22 mouse cellular contexts compared by ENCODE assay signal in genomic region chr17:33804745-33805144, GRCm38 (mm10). TPM values are rescaled to one million over a fixed set of nuclear protein-coding genes. Genes with fewer than 3 reads are reported as not detected.
DNase-seq lines count a peak whose midpoint lies in the region; ATAC-seq and TF ChIP-seq lines count a peak whose summit lies in the region.
"Had no signal": no experiment of that assay in that cellular context is flagged by ENCODE, and none has a peak within 500 bp of the region (broad histone marks: within the 10 kb centered on the region; RNA-seq: fewer than 3 reads in every experiment).

No protein-coding gene starts in this region.

- intact Hi-C loops in heart, postnatal 25 days (cut with DNase I): loop anchor here (5.0 to 10.0 kb wide), 2 partner anchors 250 to 367 kb away; partner anchors contain the start of gene Myo1f

- DNase-seq in heart, postnatal 25 days (ENCODE audit: low spot score): no peak
- no peak for DNase-seq in ES-E14 (ENCODE audit: low read depth, low spot score)
- DNase-seq in lung, postnatal 36 days: peak; percentile 74
- no peak for DNase-seq in forebrain, embryonic 14.5 days (ENCODE audit: low spot score)
- no peak for DNase-seq in kidney, postnatal 10 days
- DNase-seq: adrenal gland, adult 2 months; B cell, adult 2 months; cerebellum, adult 2 months; gastrocnemius, adult 2 months; kidney, adult 2 months; left cerebral cortex, postnatal 4 days; thymus, adult 2 months; thymus, postnatal 4 days had no signal

- no peak overlapping the region for H3K4me3 ChIP-seq in heart, embryonic 16.5 days (ENCODE audit: low read length)
- H3K4me3 ChIP-seq in ES-E14 (ENCODE audit: insufficient read depth in 1 of 2, low read depth in 1 of 2, low read length in 2 of 2, poor library complexity in 1 of 2, severe bottlenecking in 1 of 2): no peak overlapping the region; a peak in 1 of 4 replicates
- no peak overlapping the region for H3K4me3 ChIP-seq in lung, embryonic 15.5 days
- no peak overlapping the region for H3K4me3 ChIP-seq in forebrain, embryonic 14.5 days (ENCODE audit: low read depth, low read length)
- H3K4me3 ChIP-seq: forebrain, embryonic 13.5 days; gastrocnemius, adult 2 months; heart, embryonic 13.5 days; hindbrain, embryonic 13.5 days; limb, embryonic 15.5 days; midbrain, embryonic 12.5 days had no signal

- H3K4me2 ChIP-seq in heart, embryonic 16.5 days (ENCODE audit: low read depth, low read length): no peak overlapping the region
- H3K4me2 ChIP-seq in lung, embryonic 15.5 days: no peak overlapping the region
- H3K4me2 ChIP-seq in forebrain, embryonic 14.5 days (ENCODE audit: low read length): no peak overlapping the region
- H3K4me2 ChIP-seq: forebrain, embryonic 13.5 days; heart, embryonic 13.5 days; hindbrain, embryonic 13.5 days; limb, embryonic 15.5 days; midbrain, embryonic 12.5 days had no signal

- peaks cover 4% of the 10 kb centered on the region for H3K4me1 ChIP-seq in heart, embryonic 16.5 days (ENCODE audit: control insufficient read depth, insufficient read depth, low read length)
- peaks cover 2 to 11% of the 10 kb centered on the region in 2 experiments; a peak in 3 of 4 replicates for H3K4me1 ChIP-seq in ES-E14 (ENCODE audit: control insufficient read depth in 2 of 2, insufficient read depth in 2 of 2, low read length in 2 of 2, poor library complexity in 1 of 2)
- peaks cover 6% of the 10 kb centered on the region; the same call in 1 of the 2 replicates for H3K4me1 ChIP-seq in lung, embryonic 15.5 days
- H3K4me1 ChIP-seq in forebrain, embryonic 14.5 days (ENCODE audit: control insufficient read depth, insufficient read depth, low read length): no peaks in the 10 kb centered on the region
- H3K4me1 ChIP-seq: forebrain, embryonic 13.5 days; hindbrain, embryonic 13.5 days; limb, embryonic 15.5 days; midbrain, embryonic 12.5 days had no signal

- ATAC-seq in heart, embryonic 16.5 days (replicated peaks; ENCODE audit: extremely low read depth, insufficient read depth, low FRiP score): peak; percentile 63
- 0 out of 2 replicates have a peak, but pooled peaks have one; percentile 42 for ATAC-seq in lung, embryonic 15.5 days (ENCODE audit: borderline replicate concordance, extremely low read depth, low FRiP score, low TSS enrichment)
- no peak for ATAC-seq in forebrain, embryonic 14.5 days
- ATAC-seq: forebrain, embryonic 13.5 days had no signal

- WGBS in heart, embryonic 16.5 days: 29% methylated on average over 1 of the region's 1 CpGs
- 41% methylated on average over 1 of the region's 1 CpGs for WGBS in lung, embryonic 15.5 days
- WGBS in forebrain, embryonic 14.5 days: 38% methylated on average over 1 of the region's 1 CpGs

- H3K27me3 ChIP-seq in heart, embryonic 16.5 days (ENCODE audit: control insufficient read depth, insufficient read depth, low read length): peaks cover 30% of the 10 kb centered on the region
- H3K27me3 ChIP-seq in lung, embryonic 15.5 days: no peaks in the 10 kb centered on the region
- no peaks in the 10 kb centered on the region for H3K27me3 ChIP-seq in forebrain, embryonic 14.5 days (replicated peaks; ENCODE audit: control insufficient read depth, insufficient read depth, low read length)
- H3K27me3 ChIP-seq: limb, embryonic 15.5 days had no signal

- H3K36me3 ChIP-seq in heart, embryonic 16.5 days (ENCODE audit: control insufficient read depth, insufficient read depth): no peaks in the 10 kb centered on the region
- no peaks in the 10 kb centered on the region for H3K36me3 ChIP-seq in ES-E14 (ENCODE audit: control insufficient read depth, insufficient read depth, low read length, poor library complexity, severe bottlenecking)
- H3K36me3 ChIP-seq in lung, embryonic 15.5 days: no peaks in the 10 kb centered on the region
- no peaks in the 10 kb centered on the region for H3K36me3 ChIP-seq in forebrain, embryonic 14.5 days (ENCODE audit: control insufficient read depth, insufficient read depth, low read length)
- H3K36me3 ChIP-seq: heart, embryonic 13.5 days; hindbrain, embryonic 13.5 days; limb, embryonic 15.5 days; midbrain, embryonic 12.5 days had no signal

- H3K9ac ChIP-seq in heart, embryonic 16.5 days (ENCODE audit: low read length): no peak overlapping the region
- peak overlapping the region; percentile 42; the same call in 1 of the 2 replicates for H3K9ac ChIP-seq in ES-E14 (ENCODE audit: insufficient read depth, low read depth, low read length, poor library complexity, severe bottlenecking)
- no peak overlapping the region for H3K9ac ChIP-seq in lung, embryonic 15.5 days
- no peak overlapping the region for H3K9ac ChIP-seq in forebrain, embryonic 14.5 days (ENCODE audit: low read length)
- H3K9ac ChIP-seq: forebrain, embryonic 13.5 days; heart, embryonic 13.5 days; hindbrain, embryonic 13.5 days; limb, embryonic 15.5 days; midbrain, embryonic 12.5 days had no signal

- no peaks in the 10 kb centered on the region for H3K9me3 ChIP-seq in heart, embryonic 16.5 days (replicated peaks; ENCODE audit: control insufficient read depth, low read length)
- H3K9me3 ChIP-seq in ES-E14 (ENCODE audit: control insufficient read depth, insufficient read depth, low read depth, low read length): no peaks in the 10 kb centered on the region
- no peaks in the 10 kb centered on the region for H3K9me3 ChIP-seq in lung, embryonic 15.5 days
- no peaks in the 10 kb centered on the region for H3K9me3 ChIP-seq in forebrain, embryonic 14.5 days (replicated peaks; ENCODE audit: control insufficient read depth, low read length)
- H3K9me3 ChIP-seq: forebrain, embryonic 13.5 days; heart, embryonic 13.5 days; hindbrain, embryonic 13.5 days; limb, embryonic 15.5 days; midbrain, embryonic 12.5 days had no signal

- H3K27ac ChIP-seq in heart, embryonic 16.5 days (ENCODE audit: low read length): no peak overlapping the region
- H3K27ac ChIP-seq in ES-E14 (ENCODE audit: insufficient read depth, low read depth, low read length, poor library complexity, severe bottlenecking): peak overlapping the region; percentile 86
- H3K27ac ChIP-seq in lung, embryonic 15.5 days: peak overlapping the region; percentile 68
- H3K27ac ChIP-seq in forebrain, embryonic 14.5 days (ENCODE audit: low read depth, low read length): no peak overlapping the region
- H3K27ac ChIP-seq: forebrain, embryonic 13.5 days; gastrocnemius, adult 2 months; heart, embryonic 13.5 days; hindbrain, embryonic 13.5 days; kidney, postnatal 0 days; limb, embryonic 15.5 days; midbrain, embryonic 12.5 days had no signal

- in situ Hi-C loops in ES-E14 (cut with MboI; ENCODE audit: low sequenced_read_pairs in 2 of 2, unreplicated experiment in 2 of 2): no loop called here

TF ChIP-seq in ES-E14, 5 proteins besides CTCF, POLR2A, EP300 and RAD21:
- TF ChIP-seq HCFC1 (IDR thresholded peaks at IDR 0.05; ENCODE audit: borderline replicate concordance, insufficient read depth, low read length): no peak
- no peak for TF ChIP-seq MAFK (IDR thresholded peaks at IDR 0.05; ENCODE audit: insufficient read depth, low read depth, low read length)
- TF ChIP-seq ZC3H11A (IDR thresholded peaks at IDR 0.05; ENCODE audit: borderline replicate concordance, low read depth, low read length): no peak
- no peak for TF ChIP-seq CHD2 (IDR thresholded peaks at IDR 0.05; ENCODE audit: low read depth, low read length)
- no peak for TF ChIP-seq ZNF384 (IDR thresholded peaks at IDR 0.05; ENCODE audit: low read depth, low read length)

RNA-seq across cellular contexts. Expression of gene Kank3, which starts 5.6 kb away (rescaled TPM):
- polyA plus RNA-seq in heart, embryonic 16.5 days (2015; fragmentation: Nextera tagmentation; extraction: Ambion mirVana): 48.5 and 58.7 TPM in 2 replicates
- 10 to 100 TPM; 55.0 to 69.3 TPM for total RNA-seq in heart, postnatal 25 days (2021)
- 81.1 and 165 TPM in 2 replicates for total RNA-seq in ES-E14 (2012; rRNA removed)
- 68.0 and 77.8 TPM in 2 replicates for polyA plus RNA-seq in lung, embryonic 15.5 days (2015; fragmentation: Nextera tagmentation; extraction: Ambion mirVana)
- polyA plus RNA-seq in forebrain, embryonic 14.5 days (2014; fragmentation: Nextera tagmentation; extraction: Ambion mirVana): 35.6 and 37.2 TPM in 2 replicates

RNA-seq across cellular contexts. Expression of gene Rps28, which starts 19.6 kb away (rescaled TPM):
- 388 and 436 TPM in 2 replicates for polyA plus RNA-seq in heart, embryonic 16.5 days (2015; fragmentation: Nextera tagmentation; extraction: Ambion mirVana)
- 100 to 1,000 TPM; 707 to 763 TPM for total RNA-seq in heart, postnatal 25 days (2021)
- 5,476 and 6,336 TPM in 2 replicates for total RNA-seq in ES-E14 (2012; rRNA removed)
- polyA plus RNA-seq in lung, embryonic 15.5 days (2015; fragmentation: Nextera tagmentation; extraction: Ambion mirVana): 885 and 959 TPM in 2 replicates
- polyA plus RNA-seq in forebrain, embryonic 14.5 days (2014; fragmentation: Nextera tagmentation; extraction: Ambion mirVana): 624 and 885 TPM in 2 replicates

RNA-seq across cellular contexts. Expression of gene Ndufa7, which starts 19.6 kb away (rescaled TPM):
- polyA plus RNA-seq in heart, embryonic 16.5 days (2015; fragmentation: Nextera tagmentation; extraction: Ambion mirVana): 535 and 549 TPM in 2 replicates
- 100 to 1,000 TPM; 599 to 648 TPM for total RNA-seq in heart, postnatal 25 days (2021)
- total RNA-seq in ES-E14 (2012; rRNA removed): 639 and 871 TPM in 2 replicates
- polyA plus RNA-seq in lung, embryonic 15.5 days (2015; fragmentation: Nextera tagmentation; extraction: Ambion mirVana): 425 and 461 TPM in 2 replicates
- polyA plus RNA-seq in forebrain, embryonic 14.5 days (2014; fragmentation: Nextera tagmentation; extraction: Ambion mirVana): 461 and 608 TPM in 2 replicates

RNA-seq across cellular contexts. Expression of gene Angptl4, which starts 23.1 kb away (rescaled TPM):
- 16.4 and 20.5 TPM in 2 replicates for polyA plus RNA-seq in heart, embryonic 16.5 days (2015; fragmentation: Nextera tagmentation; extraction: Ambion mirVana)
- 10 to 100 TPM in 1 of 2 experiments, 1 to 10 TPM in 1; 8.4 to 21.7 TPM for total RNA-seq in heart, postnatal 25 days (2021)
- 30.5 and 39.3 TPM in 2 replicates for total RNA-seq in ES-E14 (2012; rRNA removed)
- 43.7 and 47.0 TPM in 2 replicates for polyA plus RNA-seq in lung, embryonic 15.5 days (2015; fragmentation: Nextera tagmentation; extraction: Ambion mirVana)
- 15.2 and 15.8 TPM in 2 replicates for polyA plus RNA-seq in forebrain, embryonic 14.5 days (2014; fragmentation: Nextera tagmentation; extraction: Ambion mirVana)
- total RNA-seq: neutrophil, adult 5-6 weeks had no signal

RNA-seq across cellular contexts. Expression of gene Cd320, which starts 38.1 kb away (rescaled TPM):
- polyA plus RNA-seq in heart, embryonic 16.5 days (2015; fragmentation: Nextera tagmentation; extraction: Ambion mirVana): 37.6 and 41.9 TPM in 2 replicates
- total RNA-seq in heart, postnatal 25 days (2021): 10 to 100 TPM; 30.6 to 31.9 TPM
- total RNA-seq in ES-E14 (2012; rRNA removed): 131 and 228 TPM in 2 replicates
- polyA plus RNA-seq in lung, embryonic 15.5 days (2015; fragmentation: Nextera tagmentation; extraction: Ambion mirVana): 69.4 and 74.0 TPM in 2 replicates
- 66.8 and 86.0 TPM in 2 replicates for polyA plus RNA-seq in forebrain, embryonic 14.5 days (2014; fragmentation: Nextera tagmentation; extraction: Ambion mirVana)

Comparison
In these comparisons a context has a peak if more than half of its experiments do, and no peak if none do; other contexts are left out.
1. H3K27ac ChIP-seq: peak in ES-E14 (single experiment) and lung, embryonic 15.5 days (single experiment); none in heart, embryonic 16.5 days (single experiment) and forebrain, embryonic 14.5 days (single experiment).